Mouse (Mus musculus) intestine, embryonic 14.5 days (tissue): ENCODE results near the gene Abca14. TPM values are rescaled to one million over a fixed set of nuclear protein-coding genes. Genes with fewer than 3 reads are reported as not detected.
A peak's percentile ranks its signal among the peaks of the same experiment; 100 is the strongest.

Source experiments
- ATAC-seq: fragments of 200-750 bp; cut with Nextera tagmentation; replicated peaks from 2 replicates; pipeline ENCODE4 v1.8.0; 2017; ENCODE audit warnings: low read depth, moderate number of reproducible peaks, moderate TSS enrichment, moderate library complexity; ENCODE audit not compliant: low FRiP score, low TSS enrichment
- DNase-seq: peaks from one replicate; pipeline ENCODE4 v3.0.0-alpha.2; 2018; ENCODE audit warnings: low spot score
- H3K27ac ChIP-seq: fragments of 300-500 bp; sonication (generic); 2 replicates; pipeline ENCODE4 v1.5.1; 2014; ENCODE audit warnings: low read depth, mild to moderate bottlenecking, control low read depth
- H3K27me3 ChIP-seq: fragments of 300-500 bp; sonication (generic); replicated peaks from 2 replicates; pipeline ENCODE4 v1.6.1; 2014; ENCODE audit warnings: low read length, control low read depth; ENCODE audit not compliant: control insufficient read depth, insufficient read depth
- H3K36me3 ChIP-seq: fragments of 300-500 bp; sonication (generic); 2 replicates; pipeline ENCODE4 v1.6.1; 2014; ENCODE audit warnings: low read length, control low read depth; ENCODE audit not compliant: control insufficient read depth, insufficient read depth
- H3K4me1 ChIP-seq: fragments of 300-500 bp; sonication (generic); replicated peaks from 2 replicates; pipeline ENCODE4 v1.6.1; 2014; ENCODE audit warnings: low read length, control low read depth, mixed read lengths; ENCODE audit not compliant: control insufficient read depth, insufficient read depth
- H3K4me2 ChIP-seq: fragments of 300-500 bp; sonication (generic); 2 replicates; pipeline ENCODE4 v1.6.1; 2014; ENCODE audit warnings: low read length
- H3K4me3 ChIP-seq: fragments of 300-500 bp; sonication (generic); 2 replicates; pipeline ENCODE4 v1.5.1; 2014; ENCODE audit warnings: low read depth, low read length, control low read depth, mixed read lengths
- H3K9ac ChIP-seq: fragments of 300-500 bp; sonication (generic); 2 replicates; pipeline ENCODE4 v1.6.1; 2014; ENCODE audit warnings: mild to moderate bottlenecking, low read length
- H3K9me3 ChIP-seq: fragments of 300-500 bp; sonication (generic); 2 replicates; pipeline ENCODE4 v1.6.1; 2016; ENCODE audit warnings: low read length, control low read depth; ENCODE audit not compliant: control insufficient read depth
- WGBS: fragments of 180-500 bp; shearing (Covaris S2); extraction: QIAGEN DNeasy Blood & Tissue Kit; methylation state at CpG from one replicate; pipeline ENCODE4 v1.1.7; 2014; 5-methylcytosine and 5-hydroxymethylcytosine counted together
- polyA plus RNA-seq: library from polyadenylated mRNA; unstranded; fragments of >200 nt; fragmentation: Nextera tagmentation; extraction: Ambion mirVana; gene quantifications from 2 replicates; pipeline ENCODE4 v1.2.1, GENCODE M21; 2014

Abca14 gene
- 0.08 TPM in 1 of 2 replicates, not detected in the other for polyA plus RNA-seq

GRCm38 (mm10) chr7:120203789-120204188, at the start of gene Abca14:
Gene Abca14, plus strand, starts transcription at chr7:120203961.
- no peak within 1 kb of the TSS for H3K9ac ChIP-seq
- no peak within 1 kb of the TSS for H3K27ac ChIP-seq
- no peaks in the 10 kb centered on the region for H3K4me1 ChIP-seq
- ATAC-seq: peak; percentile 85
- no peaks in the 10 kb centered on the region for H3K9me3 ChIP-seq
- peaks cover 30% of the 10 kb centered on the region for H3K27me3 ChIP-seq
- H3K4me3 ChIP-seq: no peak within 1 kb of the TSS
- 5% methylated on average over 26 of the region's 26 CpGs for WGBS
- no peaks in the 10 kb centered on the region for H3K36me3 ChIP-seq
- peak; percentile 89 for DNase-seq
- peak within 1 kb of the TSS; percentile 22; the same call in 1 of the 2 replicates for H3K4me2 ChIP-seq

GRCm38 (mm10) chr7:120156841-120157409, 46.8 kb upstream of the Abca14 start:
- ATAC-seq (no peak), DNase-seq (no peak)
- WGBS: 46% methylated on average over 2 of the region's 2 CpGs

GRCm38 (mm10) chr7:120157575-120158061, 46.1 kb upstream of the Abca14 start:
- Histone ChIP-seq H3K4me2 (no peak overlapping the region), H3K27me3 (no peaks in the 10 kb centered on the region), H3K36me3 (no peaks in the 10 kb centered on the region), H3K27ac (no peak overlapping the region), H3K9me3 (no peaks in the 10 kb centered on the region), H3K9ac (no peak overlapping the region), H3K4me3 (no peak overlapping the region), H3K4me1 (no peaks in the 10 kb centered on the region)
- DNase-seq (no peak), ATAC-seq (no peak)
- 67% methylated on average over 5 of the region's 5 CpGs for WGBS

More at GRCm38 (mm10) chr7:120156841-120157409, 46.8 kb upstream of the Abca14 start:
- no peaks in the 10 kb centered on the region for H3K4me1 ChIP-seq
- H3K36me3 ChIP-seq: no peaks in the 10 kb centered on the region
- no peaks in the 10 kb centered on the region for H3K9me3 ChIP-seq
- no peak overlapping the region for H3K9ac ChIP-seq
- H3K4me2 ChIP-seq: no peak overlapping the region
- no peaks in the 10 kb centered on the region for H3K27me3 ChIP-seq
- H3K4me3 ChIP-seq: no peak overlapping the region
- no peak overlapping the region for H3K27ac ChIP-seq

GRCm38 (mm10) chr7:120158121-120158613, 45.6 kb upstream of the Abca14 start:
- H3K36me3 ChIP-seq: no peaks in the 10 kb centered on the region
- ATAC-seq (peak; percentile 88), DNase-seq (no peak)
- no peaks in the 10 kb centered on the region for H3K27me3 ChIP-seq
- H3K4me3 ChIP-seq: no peak overlapping the region
- WGBS: 28% methylated on average over 4 of the region's 4 CpGs
- H3K9ac ChIP-seq: no peak overlapping the region
- no peaks in the 10 kb centered on the region for H3K9me3 ChIP-seq
- H3K4me2 ChIP-seq: no peak overlapping the region
- H3K27ac ChIP-seq: no peak overlapping the region
- H3K4me1 ChIP-seq: no peaks in the 10 kb centered on the region

- no peak for ATAC-seq
- no peak for DNase-seq
- H3K27me3 ChIP-seq: no peaks in the 10 kb centered on the region
- no peak overlapping the region for H3K27ac ChIP-seq
- H3K4me1 ChIP-seq: no peaks in the 10 kb centered on the region
- H3K9me3 ChIP-seq: no peaks in the 10 kb centered on the region
- H3K36me3 ChIP-seq: no peaks in the 10 kb centered on the region
- no peak overlapping the region for H3K4me3 ChIP-seq
- no peak overlapping the region for H3K9ac ChIP-seq
- H3K4me2 ChIP-seq: no peak overlapping the region
- WGBS: 90% methylated on average over 11 of the region's 11 CpGs
Measured at GRCm38 (mm10) chr7:120163581-120164251, 40.0 kb upstream of the Abca14 start.

- Histone ChIP-seq H3K9me3 (no peaks in the 10 kb centered on the region), H3K4me1 (no peaks in the 10 kb centered on the region), H3K4me2 (no peak overlapping the region), H3K4me3 (no peak overlapping the region), H3K27ac (no peak overlapping the region), H3K9ac (no peak overlapping the region), H3K36me3 (no peaks in the 10 kb centered on the region), H3K27me3 (no peaks in the 10 kb centered on the region)
- WGBS: 89% methylated on average over 1 of the region's 1 CpGs
- DNase-seq (no peak), ATAC-seq (no peak)
Measured at GRCm38 (mm10) chr7:120172188-120172700, 31.5 kb upstream of the Abca14 start.

- Histone ChIP-seq H3K4me3 (peak within 1 kb of the TSS; percentile 24), H3K36me3 (no peaks in the 10 kb centered on the region), H3K4me1 (no peaks in the 10 kb centered on the region), H3K27me3 (no peaks in the 10 kb centered on the region), H3K9me3 (no peaks in the 10 kb centered on the region), H3K27ac (no peak within 1 kb of the TSS), H3K4me2 (peak within 1 kb of the TSS; percentile 37), H3K9ac (no peak within 1 kb of the TSS)
- WGBS: 72% methylated on average over 10 of the region's 10 CpGs
- peak; percentile 63 for DNase-seq
- peak; percentile 81 for ATAC-seq
Measured at GRCm38 (mm10) chr7:120173603-120174244, 30.0 kb upstream of the Abca14 start, which contains the start of gene Anks4b. Gene Anks4b, plus strand, starts transcription at chr7:120173858.

GRCm38 (mm10) chr7:120174723-120175504, 28.8 kb upstream of the Abca14 start:
- no peak for DNase-seq
- H3K27ac ChIP-seq: no peak overlapping the region

More at GRCm38 (mm10) chr7:120174723-120175504, 28.8 kb upstream of the Abca14 start:
- no peaks in the 10 kb centered on the region for H3K36me3 ChIP-seq
- no peak overlapping the region for H3K9ac ChIP-seq
- H3K4me3 ChIP-seq: peak overlapping the region; percentile 24
- no peaks in the 10 kb centered on the region for H3K9me3 ChIP-seq
- H3K4me2 ChIP-seq: peak overlapping the region; percentile 37
- 72% methylated on average over 11 of the region's 11 CpGs for WGBS
- no peaks in the 10 kb centered on the region for H3K27me3 ChIP-seq
- ATAC-seq: no peak
- no peaks in the 10 kb centered on the region for H3K4me1 ChIP-seq
